Mouse (Mus musculus) liver, embryonic 16.5 days (tissue): Measurements from ENCODE around the gene Tbxa2r. TPM values are rescaled to one million over a fixed set of nuclear protein-coding genes. Genes with fewer than 3 reads are reported as not detected.

ENCODE experiments used
- ATAC-seq: fragments of 200-750 bp; cut with Nextera tagmentation; 2 replicates; pipeline ENCODE4 v1.8.0; 2017; ENCODE audit warnings: low read depth, mild to moderate bottlenecking, moderate number of reproducible peaks, moderate library complexity
- H3K27ac ChIP-seq: fragments of 300-500 bp; sonication (generic); 2 replicates; pipeline ENCODE4 v1.5.1; 2014; ENCODE audit warnings: mild to moderate bottlenecking, low read length
- H3K27me3 ChIP-seq: fragments of 300-500 bp; sonication (generic); 2 replicates; pipeline ENCODE4 v1.6.1; 2014; ENCODE audit warnings: low read depth, low read length, mixed read lengths; ENCODE audit not compliant: control insufficient read depth, insufficient read depth
- H3K36me3 ChIP-seq: fragments of 300-500 bp; sonication (generic); 2 replicates; pipeline ENCODE4 v1.6.1; 2014; ENCODE audit warnings: mild to moderate bottlenecking; ENCODE audit not compliant: control insufficient read depth, insufficient read depth
- H3K4me1 ChIP-seq: fragments of 300-500 bp; sonication (generic); 2 replicates; pipeline ENCODE4 v1.6.1; 2014; ENCODE audit warnings: low read depth, low read length, mixed read lengths; ENCODE audit not compliant: control insufficient read depth
- H3K4me2 ChIP-seq: fragments of 300-500 bp; sonication (generic); 2 replicates; pipeline ENCODE4 v1.6.1; 2014; ENCODE audit warnings: low read depth, low read length, mixed read lengths
- H3K4me3 ChIP-seq: fragments of 300-500 bp; sonication (generic); 2 replicates; pipeline ENCODE4 v1.5.1; 2014; ENCODE audit warnings: low read depth, mild to moderate bottlenecking, low read length
- H3K9ac ChIP-seq: fragments of 300-500 bp; sonication (generic); 2 replicates; pipeline ENCODE4 v1.6.1; 2014; ENCODE audit warnings: low read depth, low read length
- H3K9me3 ChIP-seq: fragments of 300-500 bp; sonication (generic); replicated peaks from 2 replicates; pipeline ENCODE4 v1.6.1; 2016; ENCODE audit warnings: low read length; ENCODE audit not compliant: control insufficient read depth
- WGBS: fragments of 180-500 bp; shearing (Covaris S2); extraction: QIAGEN DNeasy Blood & Tissue Kit; methylation state at CpG from one replicate; pipeline ENCODE4 v1.1.7; 2014; ENCODE audit not compliant: insufficient replicate concordance; 5-methylcytosine and 5-hydroxymethylcytosine counted together
- polyA plus RNA-seq: library from polyadenylated mRNA; unstranded; fragments of >200 nt; fragmentation: Nextera tagmentation; extraction: Ambion mirVana; gene quantifications from 2 replicates; pipeline ENCODE4 v1.2.1, GENCODE M21; 2015

The Tbxa2r gene
- polyA plus RNA-seq, 1 experiment from 2014 or later = 4.5 TPM

DNA sequence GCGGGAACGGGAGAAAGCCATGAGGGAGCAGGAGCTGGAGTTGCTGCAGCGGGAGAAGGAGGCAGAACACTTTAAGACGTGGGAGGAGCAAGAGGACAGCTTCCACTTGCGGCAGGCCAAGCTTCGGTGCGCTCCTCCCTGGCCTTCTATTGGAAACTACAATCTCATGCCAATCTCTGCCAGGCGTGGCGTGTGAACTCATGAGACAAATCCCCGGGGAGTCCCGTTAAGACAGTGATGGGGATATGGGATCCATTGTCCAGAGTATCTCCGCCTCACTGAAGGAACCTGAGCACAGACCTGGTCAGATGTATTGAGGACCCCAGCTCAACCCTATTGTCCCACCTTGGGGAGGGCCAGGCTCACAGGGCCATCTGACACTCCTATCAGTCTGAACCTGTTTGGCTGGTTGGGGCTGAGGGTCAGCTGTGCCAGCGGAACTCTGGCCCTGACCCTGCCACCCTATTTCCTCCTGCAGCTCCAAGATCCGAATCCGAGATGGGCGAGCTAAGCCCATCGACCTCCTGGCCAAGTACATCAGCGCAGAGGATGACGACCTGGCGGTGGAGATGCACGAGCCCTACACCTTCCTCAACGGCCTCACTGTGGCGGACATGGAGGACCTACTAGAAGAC lies 5.3 kb upstream of the Tbxa2r start:
- Histone ChIP-seq H3K9ac (no peak overlapping the region), H3K27me3 (no peaks in the 10 kb centered on the region), H3K36me3 (peaks cover 52% of the 10 kb centered on the region), H3K4me3 (no peak overlapping the region), H3K27ac (no peak overlapping the region), H3K4me2 (no peak overlapping the region), H3K9me3 (no peaks in the 10 kb centered on the region), H3K4me1 (peaks cover 35% of the 10 kb centered on the region)
- 92% methylated on average over 23 of the region's 23 CpGs for WGBS
- no peak for ATAC-seq

DNA sequence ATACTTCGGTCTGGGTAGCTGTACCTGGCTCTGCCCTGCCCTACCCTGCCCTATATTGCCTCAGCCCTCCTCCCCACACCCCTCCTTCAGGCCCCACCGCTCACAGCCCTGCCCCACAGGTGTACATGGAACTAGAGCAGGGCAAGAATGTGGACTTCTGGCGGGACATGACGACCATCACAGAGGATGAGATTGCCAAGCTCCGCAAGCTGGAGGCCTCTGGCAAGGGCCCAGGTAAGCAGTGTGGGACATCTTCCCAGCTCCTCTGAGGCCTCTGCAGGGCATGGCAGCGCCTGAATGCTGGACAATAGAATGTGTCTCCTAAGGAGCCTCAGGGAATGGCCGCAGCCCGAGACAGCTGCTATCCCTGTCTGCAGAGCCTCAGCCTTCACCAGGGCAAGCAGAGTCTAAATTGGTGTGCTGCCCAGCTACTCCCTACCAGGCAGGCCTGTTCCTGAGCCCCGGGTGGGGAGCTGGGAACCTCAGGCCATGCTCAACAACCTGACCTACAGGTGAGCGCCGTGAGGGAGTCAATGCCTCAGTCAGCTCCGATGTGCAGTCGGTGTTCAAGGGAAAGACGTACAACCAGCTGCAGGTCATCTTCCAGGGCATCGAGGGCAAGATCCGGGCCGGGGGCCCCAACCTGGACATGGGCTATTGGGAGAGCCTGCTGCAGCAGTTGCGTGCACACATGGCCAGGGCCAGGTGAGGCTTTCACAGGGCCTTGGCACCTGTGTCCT lies 4.6 kb upstream of the Tbxa2r start:
- 95% methylated on average over 18 of the region's 18 CpGs for WGBS
- Histone ChIP-seq H3K36me3 (peaks cover 52% of the 10 kb centered on the region), H3K27ac (no peak overlapping the region), H3K4me1 (peaks cover 31% of the 10 kb centered on the region), H3K9me3 (no peaks in the 10 kb centered on the region), H3K4me3 (no peak overlapping the region), H3K27me3 (no peaks in the 10 kb centered on the region), H3K4me2 (no peak overlapping the region), H3K9ac (no peak overlapping the region)
- ATAC-seq = no peak

DNA sequence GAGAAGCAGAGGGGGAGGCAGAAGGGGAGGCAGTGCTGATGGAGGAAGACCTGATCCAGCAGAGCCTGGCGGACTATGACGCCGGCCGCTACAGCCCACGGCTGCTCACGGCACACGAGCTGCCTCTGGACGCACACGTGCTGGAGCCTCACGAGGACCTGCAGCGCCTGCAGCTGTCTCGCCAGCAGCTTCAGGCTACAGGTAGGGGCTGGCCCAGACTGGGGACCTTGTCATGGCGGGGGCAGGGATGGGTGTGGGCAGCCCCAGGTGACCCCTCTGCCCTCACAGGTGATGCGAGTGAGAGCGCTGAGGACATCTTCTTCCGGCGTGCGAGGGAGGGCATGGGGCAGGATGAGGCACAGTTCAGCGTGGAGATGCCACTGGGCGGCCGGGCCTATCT lies 3.4 kb upstream of the Tbxa2r start:
- ATAC-seq = no peak
- H3K4me2 ChIP-seq = no peak overlapping the region
- no peak overlapping the region for H3K4me3 ChIP-seq
- peaks cover 52% of the 10 kb centered on the region for H3K36me3 ChIP-seq
- H3K27me3 ChIP-seq = no peaks in the 10 kb centered on the region
- H3K27ac ChIP-seq = no peak overlapping the region
- H3K4me1 ChIP-seq = peaks cover 20% of the 10 kb centered on the region
- no peak overlapping the region for H3K9ac ChIP-seq
- H3K9me3 ChIP-seq = no peaks in the 10 kb centered on the region
- 91% methylated on average over 21 of the region's 21 CpGs for WGBS

DNA sequence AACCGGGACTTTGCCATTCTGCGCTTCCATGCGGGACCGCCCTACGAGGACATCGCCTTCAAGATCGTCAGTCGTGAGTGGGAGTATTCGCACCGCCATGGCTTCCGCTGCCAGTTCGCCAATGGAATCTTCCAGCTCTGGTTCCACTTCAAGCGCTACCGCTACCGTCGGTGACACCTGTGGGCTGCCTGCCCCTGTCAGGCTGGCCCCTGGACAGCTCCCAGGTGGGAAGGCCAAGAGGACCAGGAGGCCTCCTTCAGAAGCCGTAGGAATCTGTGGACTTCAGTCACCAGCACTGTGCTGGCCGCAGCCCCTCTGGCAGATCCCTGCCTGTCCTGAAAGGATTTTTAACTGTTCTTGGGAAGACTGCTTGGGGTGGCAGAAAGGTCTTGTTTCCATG lies 2.8 kb upstream of the Tbxa2r start:
- no peak overlapping the region for H3K4me3 ChIP-seq

DNA sequence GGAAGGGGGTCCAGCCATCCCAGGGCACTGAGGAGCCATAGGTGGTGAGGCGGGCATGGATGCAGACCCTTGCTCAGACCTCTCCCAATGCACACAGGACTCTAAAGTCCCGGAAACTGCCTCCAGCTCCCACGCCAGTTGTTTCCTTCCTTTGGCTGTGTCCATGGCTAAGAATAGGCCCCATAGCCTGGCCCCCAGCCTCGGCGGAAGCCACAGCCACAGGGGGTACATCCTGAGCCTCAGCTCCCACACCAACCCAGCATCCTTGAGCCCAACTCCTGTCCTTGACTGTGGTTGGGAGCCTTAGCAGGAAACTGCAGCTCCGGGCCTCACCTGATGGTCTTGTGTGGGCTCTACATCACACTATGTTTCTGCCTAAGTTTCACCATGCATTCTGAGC lies 1.7 kb upstream of the Tbxa2r start:
- 43% methylated on average over 6 of the region's 6 CpGs for WGBS
- peak; percentile 15; the same call in 1 of the 2 replicates for ATAC-seq
- Histone ChIP-seq H3K4me2 (no peak overlapping the region), H3K9ac (no peak overlapping the region), H3K4me1 (peaks cover 16% of the 10 kb centered on the region), H3K36me3 (peaks cover 52% of the 10 kb centered on the region), H3K27me3 (no peaks in the 10 kb centered on the region), H3K4me3 (no peak overlapping the region), H3K27ac (no peak overlapping the region; the same call in 1 of the 2 replicates), H3K9me3 (no peaks in the 10 kb centered on the region)

More for the DNA sequence above, 2.8 kb upstream of the Tbxa2r start:
- Histone ChIP-seq H3K27ac (no peak overlapping the region), H3K4me2 (no peak overlapping the region), H3K9me3 (no peaks in the 10 kb centered on the region), H3K4me1 (peaks cover 20% of the 10 kb centered on the region), H3K36me3 (peaks cover 52% of the 10 kb centered on the region), H3K27me3 (no peaks in the 10 kb centered on the region), H3K9ac (no peak overlapping the region)
- ATAC-seq = no peak
- 91% methylated on average over 18 of the region's 18 CpGs for WGBS

DNA sequence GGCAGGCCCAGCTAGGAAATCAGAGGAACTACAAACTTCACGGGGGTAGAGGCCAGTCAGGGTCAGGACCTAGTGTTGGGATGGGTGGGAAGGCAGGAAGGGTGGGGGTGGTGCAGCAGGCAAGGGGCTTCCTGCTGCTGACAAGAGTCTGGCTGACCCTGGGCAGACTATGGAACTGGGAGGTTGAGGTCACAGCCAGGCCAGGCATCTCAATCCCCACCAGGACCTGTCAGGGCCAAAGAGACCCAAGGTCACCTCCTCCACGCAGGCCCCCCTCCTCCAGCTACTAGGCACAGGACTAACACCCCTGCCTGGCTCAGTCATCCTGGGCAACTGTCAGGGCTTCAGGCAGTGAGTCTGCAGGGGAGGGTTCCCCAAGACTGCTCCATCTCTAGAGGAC lies 572 bp upstream of the Tbxa2r start:
- no peak overlapping the region for H3K4me3 ChIP-seq
- H3K4me2 ChIP-seq = no peak overlapping the region
- H3K27ac ChIP-seq = no peak overlapping the region
- peaks cover 8% of the 10 kb centered on the region for H3K4me1 ChIP-seq
- no peak for ATAC-seq
- 29% methylated on average over 2 of the region's 2 CpGs for WGBS
- no peak overlapping the region for H3K9ac ChIP-seq
- peaks cover 4% of the 10 kb centered on the region; the same call in 1 of the 2 replicates for H3K27me3 ChIP-seq
- peaks cover 42% of the 10 kb centered on the region for H3K36me3 ChIP-seq
- H3K9me3 ChIP-seq = no peaks in the 10 kb centered on the region

DNA sequence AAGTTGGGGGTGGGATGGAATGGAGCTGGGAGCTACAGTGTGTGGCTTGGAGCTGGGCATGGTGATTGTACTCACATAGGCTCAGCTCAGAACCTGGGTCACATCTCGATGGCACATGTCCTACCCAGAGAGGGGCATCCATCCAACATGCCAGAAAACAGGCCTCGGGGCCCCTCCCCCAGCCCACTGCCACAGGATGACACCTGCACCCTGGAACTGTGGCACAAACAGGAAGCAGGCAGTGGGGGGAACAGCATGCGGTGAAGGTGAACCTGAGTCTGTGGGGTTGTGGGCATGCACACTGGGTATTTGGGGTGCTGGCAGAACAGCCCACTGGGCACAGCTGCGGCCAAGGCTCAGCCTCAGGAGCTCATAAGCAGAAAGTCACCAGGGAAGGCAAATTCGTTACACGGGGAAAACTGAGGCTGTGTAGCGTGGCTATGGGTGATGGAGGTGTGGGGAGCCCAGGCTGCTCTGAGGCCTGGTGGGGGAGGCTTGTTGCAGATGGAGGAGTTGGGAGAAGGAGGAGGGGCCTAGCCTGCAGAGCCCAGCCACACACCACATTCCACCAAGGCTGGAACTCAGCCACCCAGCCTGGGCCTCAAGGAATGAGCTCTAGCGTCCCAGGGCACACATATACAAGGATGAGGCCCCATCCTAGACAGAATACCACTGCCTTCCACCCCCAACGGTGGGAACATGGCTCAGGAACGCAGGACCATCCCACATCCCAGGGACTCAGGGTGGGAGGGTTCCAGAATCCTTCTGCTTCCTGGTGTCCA lies 854 bp downstream of the Tbxa2r start:
- Histone ChIP-seq H3K4me3 (no peak overlapping the region), H3K27me3 (peaks cover 4% of the 10 kb centered on the region; the same call in 1 of the 2 replicates), H3K9me3 (no peaks in the 10 kb centered on the region), H3K4me1 (peaks cover 8% of the 10 kb centered on the region), H3K9ac (no peak overlapping the region), H3K36me3 (peaks cover 28% of the 10 kb centered on the region), H3K4me2 (0 out of 2 replicates have a peak overlapping the region, but pooled peaks have one; percentile 5), H3K27ac (peak overlapping the region; percentile 56; the same call in 1 of the 2 replicates)
- WGBS = 52% methylated on average over 10 of the region's 10 CpGs
- no peak for ATAC-seq

DNA sequence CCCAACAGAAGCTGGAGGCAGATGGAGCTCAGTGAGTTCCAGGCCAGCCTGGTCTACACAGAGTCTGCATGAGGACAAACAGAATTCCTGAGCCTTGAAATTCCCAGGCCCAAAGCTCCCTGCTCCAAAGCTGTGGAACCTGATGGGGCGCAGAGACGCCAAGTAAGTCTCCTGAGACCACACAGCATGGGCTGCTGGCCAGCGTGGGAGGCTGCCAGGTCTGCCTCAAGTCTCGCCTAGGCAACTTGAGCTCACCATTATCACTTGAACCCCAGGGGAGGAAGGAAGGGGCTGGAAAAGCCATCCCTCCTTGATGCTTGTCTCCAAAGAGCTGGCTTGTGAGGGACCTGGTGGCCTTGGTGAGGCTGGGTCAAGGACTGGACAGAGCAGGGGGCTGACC lies 1.5 kb downstream of the Tbxa2r start:
- no peak for ATAC-seq

More for the DNA sequence above, 1.5 kb downstream of the Tbxa2r start:
- 54% methylated on average over 4 of the region's 4 CpGs for WGBS
- Histone ChIP-seq H3K36me3 (peaks cover 22% of the 10 kb centered on the region), H3K9ac (no peak overlapping the region), H3K27ac (peak overlapping the region; percentile 56), H3K9me3 (no peaks in the 10 kb centered on the region), H3K4me2 (0 out of 2 replicates have a peak overlapping the region, but pooled peaks have one; percentile 5), H3K27me3 (peaks cover 4% of the 10 kb centered on the region; the same call in 1 of the 2 replicates), H3K4me3 (no peak overlapping the region), H3K4me1 (peaks cover 8% of the 10 kb centered on the region)
